Mouse (Mus musculus) CD4-positive, CD25-positive, alpha-beta regulatory T cell, adult 4 months (primary cell): ENCODE results near the gene Gm21454. TPM values are rescaled to one million over a fixed set of nuclear protein-coding genes. Genes with fewer than 3 reads are reported as not detected.
"Not testable (repeated sequence)": the region's sequence is repeated elsewhere in the genome, so short reads cannot be mapped to it uniquely, and the experiment has no call there.

Source experiments
- ATAC-seq: one replicate; pipeline ENCODE4 v1.8.0; 2017
- polyA plus RNA-seq, 2 experiments: library from polyadenylated mRNA; unstranded; fragments of 100-300 nt; shearing (Covaris generic); gene quantifications; one replicate each; pipeline ENCODE4 v1.2.1; 2017

The Gm21454 gene
- polyA plus RNA-seq, result not detected

DNA sequence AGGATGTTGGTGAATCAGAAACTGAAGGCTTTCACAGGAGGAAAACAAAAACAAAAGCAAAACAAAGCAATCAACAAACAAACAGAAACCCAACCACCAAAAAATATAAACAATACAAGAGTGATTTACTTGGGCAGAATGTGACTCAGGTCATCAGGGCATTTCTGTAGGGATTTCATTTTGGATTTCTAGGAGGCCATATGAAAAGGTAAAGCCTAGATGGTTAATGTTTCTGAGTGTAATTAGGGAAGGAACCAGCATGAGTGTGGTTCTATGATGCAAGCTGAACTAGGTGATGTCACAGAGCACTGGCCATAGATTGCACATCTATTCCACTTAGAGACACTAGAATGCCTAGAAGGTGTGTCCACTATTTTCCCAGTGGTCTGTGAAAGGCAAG, at the start of gene Gm21454, which contains the start of gene Gm21440:
Gm21454 (plus strand) TSS at position 352 of the 400 bp plus-strand sequence.
Gm21440 (plus strand) TSS at position 301 of the 400 bp plus-strand sequence.
- ATAC-seq, result not testable (repeated sequence)

DNA sequence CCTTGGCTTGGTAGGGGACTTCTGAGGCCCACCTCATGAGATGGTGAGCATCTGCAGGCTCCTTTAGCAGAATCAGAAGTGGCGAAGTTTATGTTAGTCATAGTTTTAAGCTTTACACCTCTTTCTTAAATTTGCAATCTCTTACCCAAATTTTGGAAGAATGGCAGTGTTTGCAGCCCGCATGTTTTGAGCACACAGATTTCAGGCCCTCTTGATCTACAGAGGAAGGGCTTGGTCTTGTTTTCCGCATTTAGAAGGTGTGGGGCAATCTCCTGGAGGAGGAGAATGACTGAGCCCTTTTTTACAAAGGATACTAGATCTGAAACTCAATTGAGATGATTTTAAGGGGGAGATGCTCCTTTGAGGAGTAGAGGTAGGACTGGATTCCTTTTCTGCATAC, 28.4 kb upstream of the Gm21454 start, which contains the start of gene Gm21828:
Gm21828 (minus strand) TSS at position 101 of the 400 bp plus-strand sequence.
- ATAC-seq, result not testable (repeated sequence)

DNA sequence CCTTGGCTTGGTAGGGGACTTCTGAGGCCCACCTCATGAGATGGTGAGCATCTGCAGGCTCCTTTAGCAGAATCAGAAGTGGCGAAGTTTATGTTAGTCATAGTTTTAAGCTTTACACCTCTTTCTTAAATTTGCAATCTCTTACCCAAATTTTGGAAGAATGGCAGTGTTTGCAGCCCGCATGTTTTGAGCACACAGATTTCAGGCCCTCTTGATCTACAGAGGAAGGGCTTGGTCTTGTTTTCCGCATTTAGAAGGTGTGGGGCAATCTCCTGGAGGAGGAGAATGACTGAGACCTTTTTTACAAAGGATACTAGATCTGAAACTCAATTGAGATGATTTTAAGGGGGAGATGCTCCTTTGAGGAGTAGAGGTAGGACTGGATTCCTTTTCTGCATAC, 96.7 kb downstream of the Gm21454 start, which contains the start of gene Gm21725:
Gm21725 (minus strand) TSS at position 101 of the 400 bp plus-strand sequence.
- ATAC-seq, result not testable (repeated sequence)

Other genes starting within 250 kb of the Gm21454 start
- not detected for gene Gm20807, start 209.6 kb upstream of the Gm21454 start, polyA plus RNA-seq
- gene Gm21891, start 119.0 kb upstream of the Gm21454 start, polyA plus RNA-seq, result not detected
- gene Gm21425, start 90.5 kb upstream of the Gm21454 start, polyA plus RNA-seq, result not detected
- not detected for gene Gm21828, start 28.5 kb upstream of the Gm21454 start, polyA plus RNA-seq
- gene Gm21440, start 51 bp upstream of the Gm21454 start, polyA plus RNA-seq, result not detected
- not detected for gene Gm21725, start 96.6 kb downstream of the Gm21454 start, polyA plus RNA-seq
- not detected for gene Gm21866, start 213.1 kb downstream of the Gm21454 start, polyA plus RNA-seq
- gene Gm20773, start 241.6 kb downstream of the Gm21454 start, polyA plus RNA-seq, result not detected